Mouse (Mus musculus) T-helper 17 cell (primary cell): ENCODE data around the gene Tsen34.

Source experiments
- in situ Hi-C, 2 experiments: fragments of 300-600 bp; cut with MboI, MseI; formaldehyde crosslinking; loops; 1 replicate in 1 of 2; 2 replicates in 1 of 2; pipeline ENCODE4 v1.15.1; 2025; ENCODE audit warnings: high pct_unique_total_duplicates in 2 of 2

Gene Tsen34

DNA sequence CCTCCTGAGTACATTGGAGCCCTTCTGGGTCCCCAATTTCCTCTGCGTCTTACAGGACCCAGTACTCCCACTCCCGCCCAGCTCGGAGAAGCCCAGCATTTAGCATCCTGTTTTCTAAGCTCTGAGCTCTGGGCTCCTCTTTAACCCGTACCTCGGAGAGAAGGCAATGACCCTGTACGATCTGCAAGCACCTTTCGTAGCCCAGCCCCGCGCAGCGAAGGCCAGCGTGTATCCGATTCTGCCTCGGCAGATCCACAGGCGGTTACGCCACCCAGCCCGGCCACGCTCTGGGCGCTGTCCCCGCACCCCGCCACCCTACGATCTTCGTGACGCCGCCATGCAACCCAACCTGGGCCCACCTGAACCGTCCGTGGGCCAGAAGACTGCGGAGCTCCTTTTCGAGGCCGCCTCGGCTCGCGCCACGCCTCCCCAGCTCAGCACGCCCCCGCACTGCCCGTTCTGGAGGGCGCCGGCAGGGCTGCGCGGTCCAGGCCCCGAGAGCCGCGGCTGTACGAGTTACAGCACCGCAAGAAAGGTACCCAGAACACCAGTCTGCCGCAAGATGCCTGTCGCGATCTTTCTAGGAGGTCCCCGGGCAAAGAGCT, at the start of gene Tsen34:
Gene Tsen34, plus strand, starts transcription at position 482 of the 605 bp plus-strand sequence.
- in situ Hi-C loops, result loop anchor here (5.0 to 10.0 kb wide), 3 partner anchors 452 to 1390 kb away; partner anchors contain the start of gene Epn1 (in 1 of the 2)

DNA sequence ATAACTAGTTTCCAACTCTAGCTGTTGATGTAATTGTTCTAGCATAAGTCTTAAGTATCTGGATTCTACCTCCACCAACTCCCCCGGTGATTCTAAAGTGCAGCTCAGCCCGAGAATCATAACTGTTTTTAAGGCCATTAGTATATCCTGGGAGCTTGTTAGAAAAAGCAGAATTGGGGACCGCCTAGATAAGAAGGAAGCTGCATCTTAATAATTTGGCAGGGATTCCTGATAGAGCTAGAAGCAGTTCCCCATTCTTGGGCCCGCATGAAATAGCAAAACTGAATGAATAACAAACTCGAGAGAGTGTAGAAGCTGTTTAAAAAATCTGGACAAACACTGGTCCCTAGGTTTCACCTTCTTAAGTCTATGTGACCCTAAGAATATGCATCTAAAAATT, 49.3 kb upstream of the Tsen34 start:
- in situ Hi-C loops, result no loop called here

DNA sequence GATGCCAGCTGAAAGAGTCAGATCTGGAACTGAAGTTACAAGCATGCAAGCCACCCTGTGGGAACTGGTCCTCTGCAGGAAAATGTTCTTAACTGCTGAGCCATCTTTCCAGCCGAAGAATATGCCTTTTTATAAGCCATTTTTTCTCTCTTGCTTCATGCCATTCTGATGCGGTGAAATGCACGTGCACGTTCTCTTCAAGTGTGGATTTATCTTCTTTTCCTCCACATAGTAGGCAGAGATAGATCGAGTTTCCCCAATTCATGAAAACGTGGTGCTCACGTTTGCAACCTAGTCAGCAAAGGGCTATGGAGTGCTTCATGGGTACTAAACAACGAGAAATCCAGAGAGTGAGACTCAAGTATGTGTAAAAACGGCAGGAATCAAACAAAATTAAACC, 48.8 kb upstream of the Tsen34 start:
- in situ Hi-C loops, result no loop called here

DNA sequence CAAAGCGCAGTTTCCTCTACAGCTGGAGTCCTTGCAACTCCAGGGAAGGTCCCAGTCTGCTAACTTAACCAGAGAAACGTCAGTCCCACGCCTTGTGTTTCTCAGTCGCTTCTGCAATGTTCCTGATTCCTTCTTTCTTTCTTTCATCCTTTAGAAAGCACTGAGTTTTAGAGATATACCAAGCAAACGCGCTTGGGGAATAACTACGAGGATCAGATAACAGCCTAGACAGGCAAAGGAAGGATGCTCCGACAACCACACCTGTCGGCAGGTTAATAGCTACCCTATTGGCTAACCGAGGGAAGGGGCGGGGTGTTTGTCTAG, 48.4 kb upstream of the Tsen34 start:
- in situ Hi-C loops, result no loop called here

DNA sequence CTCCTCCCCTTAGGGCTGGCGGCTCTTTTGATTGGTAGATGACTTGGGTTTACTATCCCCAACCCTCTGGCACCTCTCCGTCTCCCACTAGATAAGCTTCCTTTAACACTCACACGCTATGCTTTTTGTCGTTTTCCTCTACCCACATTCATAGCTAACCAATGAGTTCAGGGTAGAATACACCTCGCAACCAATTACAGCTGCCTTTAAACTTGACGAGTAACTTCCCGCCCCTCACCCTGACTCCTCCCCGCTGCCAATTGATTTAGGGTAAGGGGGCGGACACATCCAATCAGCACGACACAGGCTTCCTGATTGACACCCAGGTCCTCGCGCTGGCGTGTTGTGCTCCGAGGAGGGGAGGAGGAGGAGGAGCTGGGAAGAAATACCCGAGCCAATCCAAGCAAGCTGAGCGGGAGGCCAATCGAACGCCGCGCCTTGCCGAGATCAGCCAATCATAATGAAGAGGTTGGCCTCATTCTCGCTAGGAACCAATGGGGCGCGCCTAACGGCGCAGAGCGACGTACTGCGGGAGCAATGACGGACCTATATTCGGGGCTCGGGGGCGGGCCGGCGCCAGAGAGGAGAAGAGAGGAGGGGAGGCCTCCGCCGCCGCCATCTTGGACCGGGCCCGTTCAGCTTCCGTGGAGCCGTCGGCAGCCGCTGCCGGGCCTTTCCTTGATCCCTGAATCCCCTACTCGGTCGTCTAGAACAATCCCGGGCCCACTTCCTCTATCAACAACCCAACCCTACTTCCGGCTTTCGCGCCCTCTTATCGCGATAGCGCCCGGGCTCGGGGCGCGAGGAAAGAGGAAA, 47.8 kb upstream of the Tsen34 start, which contains the start of gene Cnot3:
Gene Cnot3, plus strand, starts transcription at position 597 of the 816 bp plus-strand sequence.
- in situ Hi-C loops, result no loop called here

DNA sequence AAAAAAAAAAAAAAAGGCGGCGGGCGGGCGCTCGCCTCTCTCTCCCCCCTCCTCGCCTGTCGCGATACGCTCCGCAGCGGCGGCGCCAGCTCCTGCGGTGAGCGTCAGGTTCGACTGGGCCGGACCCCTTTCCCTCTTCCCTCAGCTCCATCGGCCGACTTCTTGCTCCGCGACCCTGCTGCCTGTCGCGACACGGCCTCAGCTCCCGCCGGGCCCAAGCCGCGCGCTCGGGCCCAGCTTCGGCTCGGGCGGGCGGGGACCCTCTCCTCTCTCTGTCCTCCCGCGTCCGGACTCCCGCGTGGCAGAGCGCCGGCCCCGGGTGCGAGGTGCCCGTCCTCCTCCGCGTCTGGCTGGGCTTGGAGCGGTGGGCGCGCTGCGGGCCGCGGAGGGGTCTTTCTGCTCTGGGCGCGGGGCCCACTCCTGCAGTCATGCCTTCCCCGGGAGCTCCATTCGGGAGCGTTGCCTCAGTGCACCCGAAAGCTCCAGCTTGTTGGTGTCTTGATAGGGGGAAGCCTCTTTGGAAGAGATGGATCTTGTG, 47.1 kb upstream of the Tsen34 start:
- in situ Hi-C loops, result no loop called here

DNA sequence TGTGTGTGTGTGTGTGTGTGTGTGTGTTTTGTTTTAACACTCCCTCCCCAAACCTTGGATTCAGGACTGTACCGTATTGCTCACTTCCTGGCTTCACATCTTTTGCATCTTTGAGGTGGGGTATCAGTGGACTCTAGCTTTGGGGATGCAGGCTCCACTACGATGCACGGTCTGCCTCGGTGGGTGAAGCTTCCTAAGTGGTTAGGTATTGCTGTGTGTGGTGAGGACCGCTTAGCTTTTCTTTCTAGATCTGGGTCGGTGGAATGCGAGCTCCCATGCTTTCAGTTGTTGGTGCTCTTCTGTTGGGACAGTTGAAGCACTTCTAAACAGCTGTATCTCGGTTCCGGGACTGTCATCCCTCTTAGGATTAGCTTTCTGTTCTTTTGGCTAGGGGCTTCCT, 46.5 kb upstream of the Tsen34 start:
- in situ Hi-C loops, result no loop called here

DNA sequence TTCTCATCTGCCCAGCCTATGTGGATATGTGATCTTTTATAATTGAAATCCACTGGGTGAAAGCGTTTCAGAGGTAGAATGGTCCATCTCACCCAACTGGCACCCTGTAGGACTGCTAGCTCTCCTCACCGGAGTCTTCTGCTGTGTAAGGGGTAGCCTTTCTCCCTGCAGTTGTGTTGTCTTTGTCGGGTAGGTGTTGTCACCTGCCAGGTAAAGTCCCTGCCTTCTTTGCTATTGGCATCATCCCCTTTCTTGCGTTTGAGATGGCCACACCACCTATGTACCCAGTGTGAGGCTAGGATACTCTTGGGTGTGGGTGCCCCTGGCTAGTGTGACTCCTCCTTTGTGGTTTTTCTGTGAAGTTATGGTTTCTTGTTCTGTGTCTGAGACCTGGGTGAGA, 46.0 kb upstream of the Tsen34 start:
- in situ Hi-C loops, result no loop called here

DNA sequence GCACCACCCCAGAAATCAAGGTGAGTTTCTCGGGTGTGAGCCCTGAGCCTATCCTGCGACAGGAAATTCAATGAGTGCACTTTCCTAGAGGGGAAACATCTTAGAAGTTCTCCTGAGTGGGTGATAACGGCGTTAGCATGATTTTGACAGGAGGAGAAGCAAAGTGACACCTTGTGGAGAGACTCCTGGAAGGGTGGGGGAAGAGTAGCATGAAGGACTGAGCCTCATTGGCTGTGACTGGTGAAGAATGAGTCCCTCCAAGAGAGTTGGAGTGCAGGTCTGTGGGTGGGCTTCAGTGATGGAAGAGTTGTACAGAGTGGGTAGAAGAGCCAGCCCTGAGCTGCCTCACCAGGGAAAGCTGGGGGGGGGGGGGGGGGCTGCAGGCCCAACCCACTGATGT, 35.7 kb upstream of the Tsen34 start:
- in situ Hi-C loops, result loop anchor here in 1 of 2 experiments (5.0 to 25.0 kb wide), 2 partner anchors 1150 to 1405 kb away; partner anchors contain the start of genes U2af2 and Zfp580

DNA sequence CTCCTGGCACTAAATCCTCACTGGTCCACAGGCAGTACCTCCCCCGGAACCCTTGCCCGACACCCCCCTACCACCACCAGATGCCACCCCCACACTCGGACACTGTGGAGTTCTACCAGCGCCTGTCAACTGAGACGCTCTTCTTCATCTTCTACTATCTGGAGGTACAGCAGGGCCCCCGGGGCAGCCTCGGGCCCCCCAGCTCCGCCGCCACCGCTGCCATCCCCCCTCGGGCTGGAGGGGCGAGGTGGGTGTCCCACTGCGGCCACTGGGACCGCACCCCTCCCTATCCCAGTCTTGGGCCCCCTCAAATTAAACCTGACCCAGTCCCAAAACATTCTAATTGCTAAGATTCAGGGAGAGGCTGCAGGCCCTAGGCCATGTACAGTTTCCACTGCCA, 34.1 kb upstream of the Tsen34 start:
- in situ Hi-C loops, result loop anchor here in 1 of 2 experiments (5.0 to 25.0 kb wide), 2 partner anchors 1149 to 1404 kb away; partner anchors contain the start of genes U2af2 and Zfp580

DNA sequence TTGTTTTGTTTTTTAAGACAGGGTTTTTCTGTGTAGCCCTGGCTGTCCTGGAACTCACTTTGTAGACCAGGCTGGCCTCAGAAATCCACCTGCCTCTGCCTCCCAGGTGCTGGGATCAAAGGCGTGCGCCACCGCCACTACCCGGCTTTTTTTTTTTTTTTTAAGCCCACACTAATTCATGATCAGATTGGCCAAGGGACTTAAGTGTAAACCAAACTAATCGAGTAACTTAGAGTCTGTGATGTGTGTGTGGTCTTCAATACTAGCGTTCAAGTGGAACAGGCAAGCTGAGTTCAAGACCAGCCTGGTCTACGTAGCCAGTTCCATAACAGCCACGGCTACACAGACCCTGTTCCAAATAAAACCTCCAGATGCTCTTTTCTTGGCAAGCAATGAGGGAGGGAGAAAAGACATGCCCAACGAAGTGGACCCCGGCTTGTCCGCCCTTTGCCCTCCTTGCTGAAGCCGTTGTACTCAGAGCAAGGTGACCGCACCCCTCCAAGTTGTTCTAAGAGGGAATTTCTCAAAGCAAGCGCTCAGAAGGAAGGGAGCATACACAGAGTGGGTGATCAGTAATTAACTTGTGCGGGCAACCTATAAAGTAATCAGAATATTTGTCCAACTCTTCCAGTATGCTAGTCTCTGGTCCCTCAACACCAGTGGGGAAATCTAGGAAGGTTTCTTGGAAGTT, 28.0 kb upstream of the Tsen34 start:
- in situ Hi-C loops, result loop anchor here in 1 of 2 experiments (25.0 kb wide), 1 partner anchor 1398 kb away; the partner anchor contains the start of genes U2af2 and Zfp580

DNA sequence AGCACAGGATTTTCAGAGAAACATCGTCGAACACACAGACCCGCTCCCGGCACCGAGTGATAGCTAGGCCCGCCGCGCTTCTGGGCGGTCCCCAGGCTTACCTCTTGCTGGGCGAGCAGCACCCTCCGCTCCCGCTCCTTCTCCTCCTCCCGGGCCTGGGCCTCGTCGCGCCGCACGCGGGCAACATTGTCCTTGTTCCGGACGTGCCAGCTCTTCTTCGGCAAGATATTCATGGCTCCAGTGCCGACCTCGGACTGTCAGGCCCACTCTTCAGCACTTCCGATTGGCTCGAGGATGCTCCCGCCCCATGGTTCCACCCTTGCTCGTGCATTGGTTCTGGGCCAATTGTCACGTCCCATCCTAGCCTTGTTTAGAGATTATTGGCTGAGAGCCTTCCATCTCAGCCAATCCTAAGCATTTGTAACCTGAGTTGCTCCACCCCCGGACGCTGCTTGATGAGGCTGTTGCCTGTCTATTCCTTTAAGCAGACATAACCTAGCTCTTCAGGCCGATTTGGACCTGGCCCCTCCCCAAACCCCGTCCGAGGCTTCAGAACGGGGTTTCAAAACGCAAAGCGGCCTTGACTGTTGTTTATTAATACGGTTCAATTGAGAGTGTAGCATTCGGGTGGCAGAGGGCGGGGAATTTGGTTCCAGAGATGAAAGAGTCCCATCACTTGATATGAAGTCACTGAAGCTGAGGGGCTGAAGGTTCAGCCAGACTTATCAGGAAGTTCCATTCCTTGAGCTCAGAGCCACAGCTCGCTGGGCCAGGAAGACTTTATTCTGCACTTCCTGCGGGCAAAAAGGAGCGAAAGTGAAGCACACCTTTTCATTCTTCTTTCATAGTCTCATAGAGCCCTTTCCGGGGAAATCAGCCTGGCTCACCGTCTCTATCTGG, 27.2 kb upstream of the Tsen34 start, which contains the start of gene Leng1:
Gene Leng1, minus strand, starts transcription at position 626 of the 900 bp plus-strand sequence.
- in situ Hi-C loops, result loop anchor here in 1 of 2 experiments (25.0 kb wide), 1 partner anchor 1397 kb away; the partner anchor contains the start of genes U2af2 and Zfp580

DNA sequence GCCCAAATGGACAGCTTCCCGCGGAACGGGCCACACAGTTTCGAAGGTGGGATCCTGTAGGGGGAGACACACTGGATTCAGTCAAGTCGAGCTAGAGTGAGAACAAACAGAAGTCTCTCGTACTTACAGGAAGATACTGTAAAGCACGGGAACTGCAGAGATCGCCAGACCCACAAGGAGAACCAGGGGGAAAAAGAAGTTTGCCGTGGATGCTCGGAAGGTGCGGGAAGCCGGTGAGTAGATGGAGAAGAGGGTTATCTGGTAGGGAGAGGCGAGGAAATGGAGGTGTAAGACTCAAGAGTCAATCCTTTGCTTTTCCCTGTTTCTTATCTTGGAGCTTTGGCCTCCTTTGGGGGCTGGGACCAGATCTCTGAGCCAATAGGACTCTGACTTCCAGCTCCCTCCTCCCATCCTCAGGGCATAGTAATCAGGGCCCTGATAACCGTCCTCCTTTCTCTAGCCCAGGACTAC, 25.7 kb upstream of the Tsen34 start:
- in situ Hi-C loops, result loop anchor here in 1 of 2 experiments (25.0 kb wide), 1 partner anchor 1395 kb away; the partner anchor contains the start of genes U2af2 and Zfp580

DNA sequence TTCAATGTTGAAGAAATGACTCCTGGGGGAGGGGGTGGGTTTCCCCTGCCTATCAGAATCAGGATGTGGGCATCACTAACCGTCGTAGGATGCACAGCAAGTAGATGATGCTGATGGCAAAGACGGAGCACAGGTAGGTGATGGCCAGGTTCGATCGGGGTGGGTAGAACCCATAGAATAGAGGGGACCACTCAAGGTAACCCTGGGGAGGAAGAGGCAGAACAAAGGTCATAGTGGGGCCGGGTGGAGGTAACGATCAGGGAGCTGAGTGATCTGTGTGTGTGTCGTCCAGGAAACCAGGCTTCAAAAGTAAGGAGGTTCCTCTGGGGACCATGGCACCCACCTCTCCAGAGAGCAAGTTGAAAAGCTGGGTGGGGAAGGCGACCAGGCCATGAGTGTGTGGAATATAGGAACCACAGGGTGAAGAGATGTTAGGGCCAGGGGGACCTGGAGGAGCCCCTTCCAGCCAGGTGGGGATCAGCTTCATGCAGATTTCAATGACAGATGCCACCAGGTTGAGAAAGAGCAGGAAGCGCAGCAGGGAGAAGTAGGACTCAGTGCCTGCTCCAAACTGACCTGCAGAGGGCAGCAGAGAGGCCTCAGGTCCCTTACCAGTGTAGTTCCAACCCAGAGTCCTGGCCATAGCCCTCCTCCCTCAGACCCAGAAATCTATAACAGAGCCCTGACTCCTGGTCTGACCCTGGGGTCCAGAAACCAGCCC, 18.0 kb upstream of the Tsen34 start:
- in situ Hi-C loops, result loop anchor here in 1 of 2 experiments (25.0 kb wide), 1 partner anchor 1388 kb away; the partner anchor contains the start of genes U2af2 and Zfp580

DNA sequence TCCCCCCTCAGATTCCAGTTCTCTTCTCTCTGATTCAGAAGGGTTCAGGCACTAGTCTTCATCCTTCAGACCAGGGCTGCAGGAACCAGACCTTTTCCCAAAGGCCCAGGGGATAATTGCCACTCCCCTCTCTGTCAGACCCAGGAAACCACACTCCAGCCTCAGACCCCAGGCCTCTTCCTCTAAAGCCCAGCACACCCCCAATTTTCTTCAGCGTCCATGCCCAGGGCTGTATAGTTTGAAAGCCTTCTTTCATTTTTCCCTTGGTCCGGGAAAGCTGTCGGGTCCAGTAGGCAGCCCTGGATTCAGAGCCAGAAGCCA, 17.5 kb upstream of the Tsen34 start:
- in situ Hi-C loops, result no loop called here

DNA sequence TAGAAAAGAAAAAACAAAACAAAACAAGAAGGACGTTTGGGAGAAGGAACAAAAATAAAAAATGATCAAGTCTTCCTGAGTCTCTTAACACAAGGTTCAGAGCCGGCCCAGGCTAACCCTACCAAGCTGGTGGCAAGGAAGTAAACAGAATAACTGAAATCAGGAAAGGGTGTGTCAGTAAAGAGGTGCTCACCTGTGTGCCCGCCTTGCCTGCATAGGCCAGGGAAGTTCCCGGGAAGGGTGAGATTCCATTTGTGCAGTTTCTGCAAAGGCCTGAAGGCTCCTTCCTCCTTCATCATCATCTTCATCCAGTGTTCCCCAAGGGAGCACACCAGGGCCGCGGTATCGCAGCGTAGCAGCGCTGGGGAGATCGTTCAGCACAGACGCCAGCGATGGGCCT, 16.3 kb upstream of the Tsen34 start:
- in situ Hi-C loops, result no loop called here

DNA sequence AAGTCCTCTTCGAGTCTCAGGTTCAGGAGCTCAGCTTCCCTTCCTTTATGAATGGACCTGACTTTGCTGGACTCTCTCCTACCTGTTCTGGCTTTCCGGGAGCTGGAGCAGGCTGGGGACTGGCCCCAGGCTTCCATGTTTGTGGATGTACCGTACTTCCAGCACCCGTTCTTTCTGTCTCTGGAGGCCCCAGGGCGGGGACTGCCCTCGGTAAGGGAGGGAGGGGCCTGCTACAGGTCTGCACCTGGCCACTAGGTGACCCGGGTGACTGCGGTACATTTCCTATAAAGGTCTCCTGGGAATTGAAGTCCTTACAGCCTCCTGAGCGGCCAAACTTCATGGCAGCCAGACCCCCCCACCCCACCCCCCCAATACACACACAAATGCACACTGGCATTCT, 15.3 kb upstream of the Tsen34 start, which contains the start of gene Tmc4:
Gene Tmc4, minus strand, starts transcription at position 212 of the 400 bp plus-strand sequence.
- in situ Hi-C loops, result no loop called here

DNA sequence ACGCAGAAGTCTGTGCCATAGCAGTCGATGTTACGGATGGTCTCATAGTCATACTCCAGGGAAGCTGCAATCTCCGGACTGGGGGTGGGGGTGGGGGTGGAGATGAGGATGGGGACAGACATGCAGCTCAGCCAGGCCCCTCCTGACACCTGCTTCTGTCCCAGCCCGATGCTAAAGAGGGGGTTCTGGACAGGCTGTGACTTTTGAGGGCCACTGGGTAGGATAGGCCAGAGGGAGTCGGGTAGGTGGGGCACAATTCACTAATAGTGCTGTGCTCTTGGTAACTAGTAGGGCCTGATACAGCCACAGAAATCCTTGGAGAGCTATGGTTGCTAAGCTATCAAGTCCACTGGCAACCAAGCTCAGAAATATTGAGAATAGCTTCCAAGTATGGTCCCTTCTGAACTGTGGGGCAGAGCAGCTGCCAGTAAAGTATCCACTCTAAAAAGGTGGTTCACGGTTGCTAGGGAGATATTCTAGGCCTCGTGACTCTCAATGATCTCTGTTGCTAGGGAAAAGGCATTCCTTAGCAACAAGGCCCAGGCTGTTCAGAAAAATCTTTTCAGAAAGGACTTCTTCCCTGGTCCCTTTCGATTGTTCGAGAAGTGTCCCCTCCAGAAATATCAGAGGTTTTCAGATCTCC, 8.6 kb upstream of the Tsen34 start:
- in situ Hi-C loops, result no loop called here

DNA sequence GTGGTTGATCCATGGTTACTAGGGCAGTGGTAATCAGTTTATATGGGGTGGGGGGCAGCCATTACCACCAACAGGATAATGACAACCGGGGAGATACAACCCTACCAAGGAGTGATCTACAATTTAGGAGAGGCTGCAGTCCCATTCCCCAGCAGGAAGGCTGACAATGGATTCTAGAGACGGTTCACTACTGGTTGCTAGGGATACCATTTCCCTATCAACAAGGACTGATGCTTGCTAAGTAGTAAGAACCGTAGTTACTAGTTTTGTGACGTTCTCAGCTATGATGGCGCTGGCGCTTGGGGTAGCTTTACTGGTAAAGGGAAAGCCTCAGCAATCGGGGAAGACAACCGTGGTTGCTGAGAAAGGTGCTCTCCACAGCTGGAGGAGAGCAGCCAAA, 8.0 kb upstream of the Tsen34 start:
- in situ Hi-C loops, result no loop called here
